Mouse (Mus musculus) right cerebral cortex, postnatal 14 days (tissue): ENCODE measurements at regions not wholly inside any gene's neighbourhood (a gene's known extent, or its start where the extent isn't known, plus 50 kb on each side); places are given as distances from the start of the nearest gene placed in this dataset.

ENCODE experiments used
- DNase-seq: peaks from one replicate; pipeline ENCODE4 v3.0.0; 2022

- no peak for DNase-seq
Observed at GRCm38 (mm10) chr4:40537859-40538258, 65.9 kb downstream of the Tmem215 start.

- DNase-seq: no peak
Observed at GRCm38 (mm10) chr4:40543085-40544048, 71.4 kb downstream of the Tmem215 start.

- DNase-seq: no peak
Observed at GRCm38 (mm10) chr4:40544056-40544455, 72.1 kb downstream of the Tmem215 start.

DNA sequence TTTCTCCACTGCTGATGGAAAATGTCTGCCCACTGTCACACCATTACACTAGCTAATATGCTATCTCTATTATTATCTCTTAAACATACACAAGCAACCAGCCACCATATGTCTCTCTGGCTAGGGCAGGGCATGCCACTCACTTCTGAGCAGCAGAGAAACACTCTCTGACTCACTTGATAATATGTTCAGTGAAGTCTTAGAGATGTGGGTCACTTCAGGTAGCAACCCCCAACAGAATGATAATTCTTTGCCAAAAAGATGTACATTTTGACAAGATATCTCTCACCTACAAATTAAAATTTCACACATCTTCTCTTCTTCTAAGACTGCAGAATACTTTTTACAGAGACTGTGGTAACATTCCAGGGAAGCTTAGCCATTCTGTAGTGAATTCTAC is 72.8 kb downstream of the Tmem215 start:
- DNase-seq: no peak

GRCm38 (mm10) chr4:40545700-40546099 is 73.7 kb downstream of the Tmem215 start:
- no peak for DNase-seq

DNA sequence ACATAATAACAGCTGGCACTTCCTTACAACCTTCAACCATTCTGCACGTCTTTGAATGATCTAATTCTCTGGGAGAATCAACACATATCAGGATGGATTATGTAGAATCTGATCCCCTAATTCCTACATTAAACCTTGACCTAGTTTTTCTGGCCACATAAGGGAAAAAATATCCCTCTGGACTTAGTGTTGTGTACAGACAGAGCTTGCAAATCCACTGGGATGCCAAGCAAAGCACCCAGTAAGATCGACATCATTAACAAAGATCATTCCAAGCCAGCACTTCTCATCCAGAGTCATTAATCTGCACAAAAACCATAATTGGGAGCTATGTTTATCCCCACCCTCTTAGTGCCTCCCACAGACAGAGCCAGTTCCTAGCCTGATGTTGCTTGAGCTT is 87.8 kb downstream of the Tmem215 start:
- DNase-seq: no peak

DNA sequence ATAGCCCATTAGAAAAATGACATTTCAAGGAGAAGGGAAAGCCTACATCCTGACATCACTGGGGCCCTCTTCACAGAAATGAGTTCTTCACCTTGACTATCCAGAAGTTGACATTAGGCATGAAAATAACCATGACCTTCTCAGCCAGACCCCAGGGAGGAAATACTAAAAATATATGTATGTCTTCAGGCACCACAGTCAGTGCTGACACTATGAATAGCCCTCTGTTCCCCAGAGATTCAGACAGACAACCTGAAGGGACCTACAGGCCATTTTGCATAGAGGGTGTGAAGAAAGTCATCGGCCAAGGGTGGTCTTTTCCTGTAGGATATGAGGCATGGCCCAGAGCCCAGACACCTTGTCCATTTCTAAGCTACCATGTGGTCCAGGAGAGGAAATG is 101.3 kb downstream of the Tmem215 start:
- DNase-seq: no peak

- DNase-seq: no peak
Observed at GRCm38 (mm10) chr4:40575951-40576350, 104.0 kb downstream of the Tmem215 start.

DNA sequence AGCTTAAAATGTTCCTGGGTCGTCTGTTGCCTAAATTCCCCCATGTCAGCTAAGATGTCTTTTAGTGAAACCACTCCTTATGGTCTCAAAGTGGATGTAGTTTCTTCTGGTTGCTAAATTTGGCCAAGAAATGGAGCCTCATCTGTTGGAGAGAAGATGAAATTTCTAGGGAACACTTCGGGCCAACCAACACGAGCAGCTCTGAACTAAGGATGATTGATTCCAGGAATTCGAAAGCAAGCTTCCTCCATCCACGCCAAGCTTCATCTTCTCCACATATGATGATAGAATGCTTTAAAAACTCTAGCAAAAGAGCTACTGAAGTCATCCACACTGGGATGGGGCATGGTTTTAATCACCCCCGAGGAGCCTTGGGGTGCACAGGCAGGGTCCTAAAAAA is 112.5 kb downstream of the Tmem215 start:
- DNase-seq: no peak

GRCm38 (mm10) chr4:40584940-40585571 is 113.1 kb downstream of the Tmem215 start:
- peak; percentile 23 for DNase-seq

- DNase-seq: no peak
Observed at GRCm38 (mm10) chr4:40586045-40586444, 114.1 kb downstream of the Tmem215 start.

DNA sequence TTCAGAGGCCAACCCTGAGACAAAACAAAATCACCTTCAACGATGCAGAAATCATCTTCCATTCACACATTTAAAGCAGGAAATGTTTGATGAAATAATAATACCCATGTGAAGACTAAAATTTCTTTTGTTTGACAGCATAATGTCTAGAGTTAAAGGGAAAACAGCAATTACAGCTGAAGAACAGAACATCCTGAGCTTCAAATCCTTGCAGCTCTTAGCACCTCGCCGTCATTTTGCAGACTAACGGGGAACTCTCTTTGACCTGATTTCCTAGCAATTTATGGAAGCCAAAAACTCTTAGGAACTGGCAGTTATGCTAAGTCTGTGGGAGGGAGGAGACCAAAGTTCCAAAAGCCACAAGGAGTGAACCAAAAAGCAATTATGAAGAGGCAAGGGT is 115.3 kb downstream of the Tmem215 start:
- no peak for DNase-seq

DNA sequence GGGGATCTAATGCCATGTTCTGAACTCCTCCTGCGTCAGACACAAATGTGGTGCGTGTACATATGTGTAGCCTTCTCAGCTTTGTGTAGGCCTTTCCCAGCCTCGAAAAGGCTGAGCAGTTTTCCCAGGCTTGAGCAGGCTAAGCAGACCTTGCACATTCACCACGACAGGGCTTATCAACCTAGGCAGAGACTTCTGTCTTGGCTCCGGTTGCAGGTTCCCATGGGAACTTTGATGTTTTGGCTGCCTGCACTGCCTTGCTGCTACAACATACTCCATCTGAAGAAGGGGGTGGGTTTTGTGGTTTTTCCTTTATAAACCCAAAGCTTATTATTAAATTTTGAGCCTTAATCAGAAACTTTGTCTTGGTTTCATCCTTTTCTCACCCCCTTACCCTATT is 109.2 kb downstream of the Aptx start:
- no peak for DNase-seq

DNA sequence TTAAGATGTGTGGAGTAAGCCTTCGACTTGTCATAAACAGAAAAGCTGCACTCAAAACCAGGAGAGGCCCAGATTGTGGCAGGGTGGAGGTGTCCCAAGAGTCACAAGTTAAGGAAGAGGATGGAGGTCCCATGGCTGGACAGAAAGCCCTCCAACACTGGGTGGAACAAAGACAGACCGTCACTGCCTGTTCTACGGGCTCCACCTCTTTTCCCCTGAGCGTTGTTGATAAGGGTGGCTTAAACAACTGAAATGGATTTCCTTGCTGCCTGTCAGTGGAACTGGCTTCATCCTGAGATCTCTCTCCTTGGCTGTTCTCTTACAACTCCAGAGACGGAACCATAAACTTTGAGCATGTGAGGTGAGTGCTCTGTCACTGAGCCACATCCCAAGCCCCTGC is 78.0 kb downstream of the Aptx start:
- DNase-seq: no peak

- no peak for DNase-seq
Observed at GRCm38 (mm10) chr4:40625911-40626310, 77.1 kb downstream of the Aptx start.
